Mouse (Mus musculus): ENCODE measurements around the gene Slc35a3.
"Not testable (repeated sequence)": the region's sequence is repeated elsewhere in the genome, so short reads cannot be mapped to it uniquely, and the experiment has no call there.

Gene Slc35a3

DNA sequence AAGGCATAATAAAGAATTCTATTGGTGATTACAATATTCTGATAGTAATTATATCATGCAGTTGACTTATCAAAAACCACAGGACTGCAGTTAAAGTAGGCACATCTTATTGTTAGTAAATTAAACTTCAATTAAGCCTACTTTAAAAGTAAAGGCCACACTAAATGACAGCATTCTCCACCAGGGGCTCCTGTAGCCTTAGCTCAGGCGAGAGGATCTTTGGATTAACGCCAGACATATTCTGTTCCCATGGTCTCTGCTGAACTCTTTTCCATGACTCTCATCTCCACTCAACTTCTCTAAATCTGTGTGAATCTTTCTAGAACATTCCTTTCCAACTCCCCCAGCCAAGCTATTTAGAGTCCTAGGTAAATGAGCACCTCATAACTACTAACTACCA lies 13.8 kb downstream of the Slc35a3 start:
- DNase-seq (ENCODE audit: low read depth, low spot score): peak; percentile 18

DNA sequence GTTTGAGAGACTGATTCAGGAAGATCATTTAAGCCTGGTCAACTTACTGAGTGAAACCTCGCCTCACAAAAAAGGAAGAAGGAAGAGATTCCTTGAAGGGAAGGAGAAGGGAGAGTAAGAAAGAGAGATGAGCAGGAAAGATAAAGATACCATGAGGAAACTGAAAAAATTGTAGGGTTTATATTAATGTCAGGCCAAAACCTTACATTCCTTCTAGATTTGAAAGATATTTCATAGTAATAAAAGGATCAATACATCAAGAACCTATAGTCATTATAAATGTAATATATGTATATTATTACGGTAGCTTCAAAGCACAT lies 17.0 kb downstream of the Slc35a3 start:
- no peak for DNase-seq (ENCODE audit: low read depth, low spot score)

DNA sequence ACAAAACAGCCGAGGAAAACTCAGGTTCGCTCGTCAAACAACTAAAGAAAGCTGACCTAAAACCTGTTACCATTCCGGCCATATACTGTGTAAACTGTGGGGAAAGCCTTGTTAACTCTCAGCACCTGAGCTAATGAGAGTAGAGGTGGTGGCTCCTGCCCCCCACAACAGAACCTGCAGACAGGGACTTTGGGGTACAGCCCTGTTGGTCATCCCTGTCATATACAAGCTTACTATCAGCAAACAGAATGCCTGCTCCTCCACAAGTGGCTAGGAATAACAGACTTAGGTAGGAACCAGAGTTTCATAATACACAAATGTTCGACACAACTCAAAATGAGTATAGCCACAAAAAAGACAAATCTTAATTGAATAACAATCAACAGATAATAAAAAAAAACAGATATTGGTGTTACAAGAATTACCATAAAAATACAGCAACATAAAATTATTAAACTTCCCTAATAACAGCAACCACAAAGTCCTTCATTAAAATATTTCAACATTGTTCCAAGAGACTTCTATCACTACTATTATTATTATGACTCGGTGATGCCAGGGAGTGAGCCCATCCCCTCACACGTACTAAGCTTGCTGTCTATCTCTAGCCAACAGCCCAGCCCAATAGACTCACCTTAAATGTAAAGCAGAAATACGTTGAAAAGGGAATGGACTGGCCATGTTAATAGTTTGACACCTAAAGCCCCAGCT lies 17.5 kb downstream of the Slc35a3 start:
- no peak for DNase-seq (ENCODE audit: low read depth, low spot score)

GRCm38 (mm10) chr3:116694312-116694711 lies 18.3 kb downstream of the Slc35a3 start:
- no peak for DNase-seq (ENCODE audit: low read depth, low spot score)

GRCm38 (mm10) chr3:116681160-116681559 lies 31.5 kb downstream of the Slc35a3 start, which contains the start of gene Gm43191:
Gm43191 (minus strand) TSS chr3:116681260.
- no peak for DNase-seq (ENCODE audit: low read depth, low spot score)

DNA sequence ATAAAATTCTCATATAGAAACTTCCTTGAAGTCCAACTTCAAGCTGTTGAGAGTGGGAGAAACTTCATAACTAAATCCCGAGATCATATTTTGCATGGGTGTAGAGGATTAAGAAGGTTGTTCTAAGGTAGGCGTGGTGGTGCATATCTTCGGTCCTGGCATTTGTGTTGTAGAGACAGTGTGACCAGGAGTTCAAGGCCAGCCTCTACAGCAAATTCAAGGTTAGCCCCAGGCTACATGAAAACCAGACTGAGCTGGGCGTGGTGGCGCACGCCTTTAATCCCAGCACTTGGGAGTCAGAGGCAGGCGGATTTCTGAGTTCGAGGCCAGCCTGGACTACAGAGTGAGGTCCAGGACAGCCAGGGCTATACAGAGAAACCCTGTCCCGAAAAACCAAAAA lies 48.4 kb downstream of the Slc35a3 start:
- DNase-seq (ENCODE audit: low read depth, low spot score): not testable (repeated sequence)

- peak; percentile 93 for DNase-seq (ENCODE audit: low read depth, low spot score)
These were observed 50.2 kb downstream of the Slc35a3 start, which contains the start of gene Mfsd14a for GRCm38 (mm10) chr3:116662463-116662863. Mfsd14a (minus strand) TSS chr3:116662677.

DNA sequence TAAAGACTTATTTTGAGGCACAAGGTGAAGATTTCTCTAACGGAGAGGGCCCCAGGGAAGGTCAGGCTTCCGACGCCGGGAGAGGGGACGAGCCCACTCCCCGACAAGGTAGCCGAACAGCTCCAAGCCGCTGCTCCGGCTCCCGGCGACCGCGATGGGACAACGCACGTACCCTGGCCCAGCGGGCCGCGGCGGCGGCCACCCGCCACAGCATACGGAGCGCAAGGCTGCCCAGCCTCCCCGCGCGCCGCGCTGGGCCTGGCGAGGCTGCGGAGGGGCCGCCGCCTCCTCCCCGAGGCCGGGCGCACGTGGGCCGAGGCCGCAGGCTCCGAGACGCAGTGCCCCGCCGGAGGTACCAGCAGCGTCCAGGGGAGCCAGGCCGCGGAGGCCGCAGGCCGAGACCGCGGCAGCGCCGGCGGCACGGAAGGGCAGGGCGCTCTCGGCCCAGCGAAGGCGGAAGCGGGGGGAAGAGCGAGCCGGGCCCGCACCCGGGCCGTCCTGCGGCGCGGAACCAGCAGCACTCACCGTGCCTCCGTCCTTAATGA lies 50.7 kb downstream of the Slc35a3 start:
- no peak for DNase-seq (ENCODE audit: low read depth, low spot score)

DNA sequence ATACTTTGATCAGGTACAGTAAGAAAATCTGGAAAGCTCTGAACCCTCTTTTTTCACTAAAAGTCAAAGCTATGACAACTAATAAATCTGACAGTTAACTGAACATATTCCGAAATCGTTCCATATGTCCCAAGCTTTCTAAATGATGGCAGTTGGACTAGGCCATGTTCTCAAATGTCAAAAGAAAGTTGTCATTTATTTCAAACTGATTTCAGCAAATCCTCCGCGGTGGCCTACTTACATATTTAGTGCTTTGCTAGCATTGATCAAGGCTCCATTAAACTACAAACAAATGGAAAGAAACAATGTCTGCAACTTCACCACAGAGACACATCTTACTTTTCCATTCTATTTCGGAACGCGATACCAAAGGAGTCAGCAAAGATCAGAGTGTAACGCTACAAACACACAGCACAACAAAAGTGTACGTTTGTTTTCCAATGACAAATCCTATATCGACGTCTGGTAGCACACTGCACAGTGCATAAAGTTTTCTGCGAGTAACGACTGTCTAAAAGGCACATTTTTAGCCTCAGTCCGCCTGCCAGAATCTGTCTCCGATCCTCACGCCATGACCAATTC lies 51.3 kb downstream of the Slc35a3 start:
- DNase-seq (ENCODE audit: low read depth, low spot score): no peak

DNA sequence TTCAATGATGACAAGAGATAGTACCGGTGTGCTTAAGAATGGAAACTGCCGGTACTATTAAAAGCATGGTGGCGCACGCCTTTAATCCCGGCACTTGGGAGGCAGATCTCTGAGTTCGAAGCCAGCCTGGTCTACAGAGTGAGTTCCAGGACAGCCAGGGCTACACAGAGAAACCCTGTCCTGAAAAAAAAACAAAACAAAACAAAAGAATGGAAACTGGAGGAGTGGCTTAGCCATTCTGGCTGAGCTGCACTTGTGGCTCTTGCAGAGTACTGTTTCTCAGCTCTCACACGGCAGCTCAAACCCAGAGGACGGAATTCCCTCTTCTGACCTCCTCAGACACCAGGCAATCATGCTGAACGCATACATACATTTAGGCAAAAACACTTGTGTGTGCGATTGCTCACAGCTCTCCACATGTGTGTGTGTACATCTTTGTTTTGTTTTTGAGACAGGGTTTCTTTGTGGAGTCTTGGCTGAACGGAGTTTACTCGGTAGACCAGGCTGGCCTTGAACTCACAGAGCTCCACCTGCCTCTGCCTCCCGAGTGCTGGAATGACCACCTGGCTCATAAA lies 52.7 kb downstream of the Slc35a3 start:
- no peak for DNase-seq (ENCODE audit: low read depth, low spot score)

GRCm38 (mm10) chr3:116658928-116659565 lies 53.6 kb downstream of the Slc35a3 start:
- DNase-seq (ENCODE audit: low read depth, low spot score): no peak

- no peak for DNase-seq (ENCODE audit: low read depth, low spot score)
These were observed 56.3 kb downstream of the Slc35a3 start for GRCm38 (mm10) chr3:116656184-116656965.

DNA sequence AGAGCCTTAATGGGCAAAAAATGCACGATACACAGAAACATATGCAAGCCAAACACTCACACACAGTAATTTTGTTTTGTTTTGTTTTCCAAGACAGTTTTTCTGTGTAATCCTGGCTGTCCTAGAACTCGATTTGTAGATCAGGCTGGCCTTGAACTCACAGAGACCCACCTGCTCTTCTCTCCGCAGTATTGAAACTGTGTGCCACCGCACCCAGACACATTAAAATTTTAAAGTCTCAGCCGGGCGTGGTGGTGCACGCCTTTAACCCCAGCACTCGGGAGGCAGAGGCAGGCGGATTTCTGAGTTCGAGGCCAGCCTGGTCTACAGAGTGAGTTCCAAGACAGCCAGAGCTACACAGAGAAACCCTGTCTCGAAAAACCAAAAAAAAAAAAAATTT lies 58.6 kb downstream of the Slc35a3 start:
- not testable (repeated sequence) for DNase-seq (ENCODE audit: low read depth, low spot score)

GRCm38 (mm10) chr3:116653278-116653945 lies 59.2 kb downstream of the Slc35a3 start:
- no peak for DNase-seq (ENCODE audit: low read depth, low spot score)

- no peak for DNase-seq (ENCODE audit: low read depth, low spot score)
These were observed 60.6 kb downstream of the Slc35a3 start for GRCm38 (mm10) chr3:116652033-116652446.

GRCm38 (mm10) chr3:116650698-116651097 lies 61.9 kb downstream of the Slc35a3 start:
- no peak for DNase-seq (ENCODE audit: low read depth, low spot score)

- DNase-seq (ENCODE audit: low read depth, low spot score): no peak
These were observed 63.8 kb downstream of the Slc35a3 start for GRCm38 (mm10) chr3:116648805-116649204.

- no peak for DNase-seq (ENCODE audit: low read depth, low spot score)
These were observed 66.2 kb downstream of the Slc35a3 start for GRCm38 (mm10) chr3:116646387-116646786.

GRCm38 (mm10) chr3:116642373-116642772 lies 70.3 kb downstream of the Slc35a3 start:
- no peak for DNase-seq (ENCODE audit: low read depth, low spot score)

DNA sequence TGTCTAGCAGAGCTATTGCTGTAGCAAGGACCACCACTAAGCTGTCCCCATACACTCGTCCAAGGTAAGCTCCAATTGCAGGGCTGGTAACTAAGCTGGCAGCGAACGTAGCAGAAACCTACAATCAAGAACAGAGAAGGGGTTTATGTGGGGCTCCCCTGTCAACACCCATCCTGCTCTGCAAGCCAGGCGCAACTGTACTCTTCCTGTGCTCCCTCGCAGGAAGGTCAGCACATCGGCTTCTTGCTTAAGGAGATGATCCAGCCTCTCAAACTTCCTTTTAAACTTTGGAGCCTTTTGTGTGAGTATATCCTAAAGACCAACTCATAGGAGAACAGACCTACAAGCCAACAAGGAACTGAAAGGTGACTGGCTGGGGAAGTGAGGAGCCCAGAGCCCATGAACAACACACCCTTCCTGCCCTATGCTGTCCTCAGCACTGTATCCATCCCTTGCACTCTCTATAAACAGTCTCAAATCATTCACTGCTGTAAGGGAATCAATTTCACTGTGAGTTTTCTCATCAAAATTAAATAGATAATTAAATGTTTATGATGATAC lies 70.7 kb downstream of the Slc35a3 start:
- DNase-seq (ENCODE audit: low read depth, low spot score): peak; percentile 17

GRCm38 (mm10) chr3:116640024-116640423 lies 72.6 kb downstream of the Slc35a3 start:
- DNase-seq (ENCODE audit: low read depth, low spot score): no peak

All from skeletal muscle tissue, adult 2 months (tissue).